In genomic region chr1:191792991-191793390, GRCm38 (mm10) we compare ENCODE assay signal across 10 mouse cellular contexts. TPM values are rescaled to one million over a fixed set of nuclear protein-coding genes. Genes with fewer than 3 reads are reported as not detected.
DNase-seq lines count a peak whose midpoint lies in the region; ATAC-seq and TF ChIP-seq lines count a peak whose summit lies in the region.
"Had no signal": no experiment of that assay in that cellular context is flagged by ENCODE, and none has a peak within 500 bp of the region (broad histone marks: within the 10 kb centered on the region; RNA-seq: fewer than 3 reads in every experiment).

No protein-coding gene starts in this region.

- ATAC-seq in liver, postnatal 0 days, result no peak
- ATAC-seq in hindbrain, embryonic 16.5 days, result no peak

- H3K27ac ChIP-seq in liver, postnatal 0 days (ENCODE audit: low read depth), result peak overlapping the region; percentile 31
- H3K27ac ChIP-seq in limb, embryonic 10.5 days, result no peak overlapping the region
- no peak overlapping the region for H3K27ac ChIP-seq in hindbrain, embryonic 16.5 days (ENCODE audit: low read depth, low read length)
- H3K27ac ChIP-seq: heart, embryonic 15.5 days had no signal

- no peak for DNase-seq in liver, postnatal 0 days
- DNase-seq in liver, result no peak
- DNase-seq in adrenal gland, postnatal 25 days, result peak; percentile 37
- DNase-seq in kidney, postnatal 14 days, result peak; percentile 43
- DNase-seq in ovary, postnatal 14 days (ENCODE audit: low spot score), result peak; percentile 32
- DNase-seq in limb, embryonic 10.5 days (ENCODE audit: low spot score), result no peak
- DNase-seq in layer of hippocampus, adult 18-20 months (ENCODE audit: low spot score in 2 of 2), result no peak

- no peak overlapping the region for H3K9ac ChIP-seq in liver, postnatal 0 days (replicated peaks)
- H3K9ac ChIP-seq in hindbrain, embryonic 16.5 days (ENCODE audit: low read depth, low read length), result no peak overlapping the region
- H3K9ac ChIP-seq: heart, embryonic 15.5 days had no signal

- no peaks in the 10 kb centered on the region for H3K36me3 ChIP-seq in liver, postnatal 0 days (replicated peaks; ENCODE audit: insufficient read depth, low read length)
- no peaks in the 10 kb centered on the region for H3K36me3 ChIP-seq in limb, embryonic 10.5 days
- no peaks in the 10 kb centered on the region for H3K36me3 ChIP-seq in hindbrain, embryonic 16.5 days (ENCODE audit: control insufficient read depth, insufficient read depth, low read length)
- H3K36me3 ChIP-seq: heart, embryonic 15.5 days had no signal

- no peak overlapping the region for H3K4me3 ChIP-seq in liver, postnatal 0 days (ENCODE audit: low read depth, low read length)
- H3K4me3 ChIP-seq in limb, embryonic 10.5 days, result no peak overlapping the region
- H3K4me3 ChIP-seq in hindbrain, embryonic 16.5 days (ENCODE audit: low read length), result no peak overlapping the region
- H3K4me3 ChIP-seq: heart, embryonic 15.5 days had no signal

- no peaks in the 10 kb centered on the region for H3K27me3 ChIP-seq in liver, postnatal 0 days (ENCODE audit: insufficient read depth, low read length)
- H3K27me3 ChIP-seq in limb, embryonic 10.5 days (ENCODE audit: low read depth, poor library complexity, severe bottlenecking), result no peaks in the 10 kb centered on the region
- no peaks in the 10 kb centered on the region for H3K27me3 ChIP-seq in hindbrain, embryonic 16.5 days (replicated peaks; ENCODE audit: control insufficient read depth, insufficient read depth, low read length)
- H3K27me3 ChIP-seq: CH12.LX; heart, embryonic 15.5 days had no signal

- no peak overlapping the region for H3K4me2 ChIP-seq in liver, postnatal 0 days (ENCODE audit: low read depth, low read length)
- no peak overlapping the region for H3K4me2 ChIP-seq in hindbrain, embryonic 16.5 days (ENCODE audit: low read length)
- H3K4me2 ChIP-seq: heart, embryonic 15.5 days had no signal

- peaks cover 12% of the 10 kb centered on the region for H3K4me1 ChIP-seq in liver, postnatal 0 days (ENCODE audit: insufficient read depth)
- peaks cover 3% of the 10 kb centered on the region; the same call in 1 of the 2 replicates for H3K4me1 ChIP-seq in limb, embryonic 10.5 days
- H3K4me1 ChIP-seq in hindbrain, embryonic 16.5 days (ENCODE audit: control insufficient read depth, insufficient read depth, low read depth, low read length), result no peaks in the 10 kb centered on the region

- no peak for TF ChIP-seq CTCF in liver, postnatal 0 days (IDR thresholded peaks at IDR 0.05; ENCODE audit: low read depth)

- 71% methylated on average over 8 of the region's 8 CpGs for WGBS in liver, postnatal 0 days (ENCODE audit: insufficient replicate concordance)
- 88% methylated on average over 8 of the region's 8 CpGs for WGBS in limb, embryonic 10.5 days
- WGBS in hindbrain, embryonic 16.5 days, result 72% methylated on average over 8 of the region's 8 CpGs

- no peak for TF ChIP-seq EP300 in liver, postnatal 0 days (IDR thresholded peaks at IDR 0.05; ENCODE audit: low read depth)

- no peaks in the 10 kb centered on the region for H3K9me3 ChIP-seq in liver, postnatal 0 days (ENCODE audit: low read length)
- H3K9me3 ChIP-seq in limb, embryonic 10.5 days (replicated peaks), result 0 out of 2 replicates have a peak, but pooled peaks cover 4% of the 10 kb centered on the region
- peaks cover 4% of the 10 kb centered on the region for H3K9me3 ChIP-seq in hindbrain, embryonic 16.5 days (ENCODE audit: control insufficient read depth, low read length)
- H3K9me3 ChIP-seq: heart, embryonic 15.5 days had no signal

RNA-seq across cellular contexts. Expression of gene Nek2, which starts 28.3 kb away (rescaled TPM):
- 13.2 and 14.7 TPM in 2 replicates for polyA plus RNA-seq in liver, postnatal 0 days (2015; fragmentation: Nextera tagmentation; extraction: Ambion mirVana)
- total RNA-seq in adrenal gland, postnatal 25 days (2021), result 6.7 and 6.8 TPM in 2 replicates
- 64.7 and 68.0 TPM in 2 replicates for polyA plus RNA-seq in limb, embryonic 10.5 days (2016; fragmentation: Nextera tagmentation; extraction: Ambion mirVana)
- 1 to 10 TPM; 1.2 to 1.3 TPM for total RNA-seq in layer of hippocampus, adult 18-20 months (2021)
- polyA plus RNA-seq in hindbrain, embryonic 16.5 days (2015; fragmentation: Nextera tagmentation; extraction: Ambion mirVana), result 7.5 and 9.4 TPM in 2 replicates

Comparison
In these comparisons a context has a peak if more than half of its experiments do, and no peak if none do; other contexts are left out.
1. DNase-seq: peak in adrenal gland, postnatal 25 days (single experiment), kidney, postnatal 14 days (single experiment) and ovary, postnatal 14 days (single experiment); none in liver, postnatal 0 days (single experiment), liver (single experiment), limb, embryonic 10.5 days (single experiment) and layer of hippocampus, adult 18-20 months (0 of 2).